Mouse (Mus musculus) ZHBTc4 (cell line): ENCODE data around the gene Tnni2.

Source experiments
- DNase-seq: peaks from one replicate; pipeline ENCODE4 v3.0.0-alpha.2; 2011; ENCODE audit warnings: low read depth, low spot score

The Tnni2 gene

GRCm38 (mm10) chr7:142441585-142441984, at the start of gene Tnni2:
Gene Tnni2 (plus strand): TSS chr7:142441808.
- no peak for DNase-seq

GRCm38 (mm10) chr7:142393191-142393590, 48.4 kb upstream of the Tnni2 start:
- peak; percentile 62 for DNase-seq

GRCm38 (mm10) chr7:142394261-142395190, 47.1 kb upstream of the Tnni2 start:
- DNase-seq: no peak

GRCm38 (mm10) chr7:142395472-142395871, 46.1 kb upstream of the Tnni2 start:
- no peak for DNase-seq

- DNase-seq: no peak
Measured at GRCm38 (mm10) chr7:142396611-142397010, 45.0 kb upstream of the Tnni2 start.

DNA sequence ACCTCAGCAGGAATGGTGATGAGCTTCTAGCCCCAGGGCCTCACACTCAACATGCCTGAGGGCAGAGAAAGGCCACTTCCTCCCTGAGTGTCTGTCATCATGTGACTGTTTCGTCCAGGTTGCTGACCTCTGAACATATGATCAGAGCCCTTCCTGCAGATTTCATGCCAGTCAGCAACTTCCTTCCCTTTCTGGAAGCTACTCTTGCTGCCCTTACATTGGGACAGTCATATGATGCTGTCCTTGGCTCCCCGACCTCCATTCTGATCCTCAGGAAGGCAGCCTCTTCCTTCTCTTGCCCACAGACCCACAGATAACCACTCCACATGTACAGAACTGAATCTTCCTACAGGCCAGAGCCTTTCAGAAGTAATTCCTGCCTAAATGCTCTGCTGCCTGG, 43.6 kb upstream of the Tnni2 start:
- no peak for DNase-seq

DNA sequence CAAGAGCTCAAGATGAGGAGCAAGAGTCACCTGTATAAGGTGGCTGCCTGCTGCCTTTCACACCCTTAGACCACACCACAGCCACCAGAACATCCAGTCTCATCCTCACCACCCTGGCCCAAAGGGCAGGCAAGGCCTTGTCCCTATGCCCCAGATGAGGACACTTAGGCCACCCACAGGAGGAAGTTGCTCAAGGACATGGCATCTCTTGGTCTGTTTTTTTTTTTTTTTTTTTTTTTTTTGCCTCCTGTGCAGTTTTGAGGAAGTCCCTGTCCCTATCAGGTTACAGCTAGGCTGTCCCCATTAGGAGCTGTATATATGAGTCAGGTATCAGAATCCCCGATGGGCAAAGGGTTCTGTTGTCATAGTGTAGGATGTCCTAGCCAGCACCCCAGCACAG, 42.4 kb upstream of the Tnni2 start:
- DNase-seq: no peak

DNA sequence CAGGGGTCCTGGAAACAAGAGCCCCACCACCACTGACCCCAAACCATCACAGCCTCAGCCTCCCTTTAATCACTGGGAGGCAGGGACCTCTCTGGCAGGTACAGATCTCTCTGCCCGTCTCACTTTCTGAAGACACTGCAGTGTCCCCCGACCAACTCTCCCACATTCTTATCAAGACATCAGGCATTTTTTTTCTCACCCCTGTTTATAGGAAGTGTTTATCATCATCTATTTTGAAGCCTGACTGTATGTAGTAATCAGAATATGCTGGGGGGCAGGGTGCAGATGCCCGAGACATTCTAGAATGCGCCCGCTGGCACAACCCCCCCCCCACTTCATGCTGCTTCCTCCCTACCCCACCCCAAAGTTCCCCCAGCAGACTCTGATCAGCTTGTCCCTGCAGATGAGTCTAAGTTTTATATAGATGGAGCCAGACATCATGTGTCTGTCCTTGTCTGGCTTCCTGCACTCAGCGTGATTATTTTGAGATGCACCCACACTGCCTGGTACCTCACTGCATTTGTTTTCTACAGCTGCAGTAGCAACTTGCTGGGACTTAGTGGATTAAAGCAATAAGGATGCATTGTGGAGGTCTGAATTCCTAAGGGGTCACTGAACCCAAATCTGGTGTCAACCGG, 41.4 kb upstream of the Tnni2 start:
- no peak for DNase-seq

- peak; percentile 44 for DNase-seq
Measured at GRCm38 (mm10) chr7:142400750-142401142, 40.9 kb upstream of the Tnni2 start.

DNA sequence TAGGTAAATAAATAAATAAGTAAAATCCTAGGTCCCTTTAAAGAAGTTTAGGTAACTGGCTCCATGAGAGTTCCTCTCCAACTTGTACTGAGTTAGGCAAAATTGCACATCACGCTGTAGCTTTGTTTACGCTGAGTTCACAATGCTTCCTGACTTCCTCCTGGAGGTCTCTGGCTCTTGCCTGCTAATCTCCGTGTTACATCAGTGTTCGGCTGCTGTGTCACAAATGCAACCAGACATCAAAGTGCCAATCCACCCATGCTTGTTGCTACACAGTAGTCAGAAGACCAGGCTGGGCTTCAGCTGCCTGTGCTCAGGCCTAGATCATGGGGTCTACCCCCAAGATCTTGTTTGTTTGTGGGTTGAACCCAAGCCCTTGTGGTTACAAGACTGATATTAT, 38.0 kb upstream of the Tnni2 start:
- DNase-seq: no peak

GRCm38 (mm10) chr7:142405134-142405533, 36.5 kb upstream of the Tnni2 start:
- DNase-seq: peak; percentile 85

GRCm38 (mm10) chr7:142407935-142408334, 33.7 kb upstream of the Tnni2 start:
- no peak for DNase-seq

DNA sequence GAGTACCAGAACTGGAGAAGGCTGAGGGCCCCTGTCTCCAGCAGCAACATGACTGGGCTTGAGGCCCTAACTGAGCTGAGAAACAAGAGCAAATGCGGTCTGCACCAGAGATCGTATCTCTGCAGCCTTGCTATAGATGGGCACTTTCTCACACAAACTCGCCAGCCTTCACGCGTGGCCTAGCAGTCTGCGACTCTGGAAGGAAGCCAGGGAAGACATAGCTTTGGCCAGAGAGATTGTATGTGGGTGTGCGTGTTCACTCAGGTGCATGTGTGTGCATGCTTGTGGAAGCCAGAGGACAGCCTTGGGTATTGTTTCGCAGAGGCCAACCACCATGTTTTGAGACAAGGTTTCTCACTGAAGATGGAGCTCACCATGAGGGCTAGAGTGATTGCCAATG, 32.9 kb upstream of the Tnni2 start:
- DNase-seq: no peak

GRCm38 (mm10) chr7:142409603-142410002, 32.0 kb upstream of the Tnni2 start:
- no peak for DNase-seq

- DNase-seq: no peak
Measured at GRCm38 (mm10) chr7:142413285-142413684, 28.3 kb upstream of the Tnni2 start.

- no peak for DNase-seq
Measured at GRCm38 (mm10) chr7:142415314-142415713, 26.3 kb upstream of the Tnni2 start.

- DNase-seq: no peak
Measured at GRCm38 (mm10) chr7:142416225-142416624, 25.4 kb upstream of the Tnni2 start.

DNA sequence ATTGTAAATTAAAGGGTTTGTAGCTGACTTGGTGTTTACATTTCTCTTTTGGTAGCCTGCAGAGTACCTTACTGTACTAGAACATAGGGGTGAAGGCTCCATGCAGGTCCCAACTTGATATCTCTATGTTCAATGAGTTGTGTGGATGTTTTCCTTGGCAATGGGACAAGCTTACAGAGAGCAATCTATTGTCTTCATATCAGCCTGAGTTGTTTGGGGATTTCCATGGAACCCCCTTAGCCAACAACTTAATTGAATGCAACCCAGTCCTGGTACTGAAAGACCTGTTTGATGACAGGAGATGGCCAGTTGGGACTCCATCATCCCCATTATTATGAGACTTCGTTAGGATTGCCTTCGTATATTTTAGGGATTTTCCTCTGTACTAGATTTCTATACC, 23.6 kb upstream of the Tnni2 start:
- DNase-seq: no peak

DNA sequence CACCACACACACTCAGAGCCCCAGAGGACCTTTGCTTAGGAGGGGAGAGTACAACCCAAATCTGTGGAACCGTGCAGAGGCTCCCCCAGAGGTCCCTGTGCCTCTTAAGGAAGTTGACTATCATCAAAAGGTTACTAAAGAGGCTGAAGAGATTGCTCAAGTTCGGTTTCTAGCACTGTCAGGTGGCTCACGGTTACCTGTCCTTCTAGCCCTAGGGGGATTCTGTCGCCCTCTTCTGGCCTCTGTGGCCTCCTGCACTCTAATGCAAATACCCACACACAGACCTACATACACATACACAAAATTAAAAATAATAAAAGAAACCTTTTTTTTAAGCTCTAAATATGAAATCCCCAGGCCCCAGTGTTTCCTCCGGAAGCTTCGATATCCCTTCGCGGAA, 22.9 kb upstream of the Tnni2 start:
- peak; percentile 46 for DNase-seq

- no peak for DNase-seq
Measured at GRCm38 (mm10) chr7:142419887-142420286, 21.7 kb upstream of the Tnni2 start.

DNA sequence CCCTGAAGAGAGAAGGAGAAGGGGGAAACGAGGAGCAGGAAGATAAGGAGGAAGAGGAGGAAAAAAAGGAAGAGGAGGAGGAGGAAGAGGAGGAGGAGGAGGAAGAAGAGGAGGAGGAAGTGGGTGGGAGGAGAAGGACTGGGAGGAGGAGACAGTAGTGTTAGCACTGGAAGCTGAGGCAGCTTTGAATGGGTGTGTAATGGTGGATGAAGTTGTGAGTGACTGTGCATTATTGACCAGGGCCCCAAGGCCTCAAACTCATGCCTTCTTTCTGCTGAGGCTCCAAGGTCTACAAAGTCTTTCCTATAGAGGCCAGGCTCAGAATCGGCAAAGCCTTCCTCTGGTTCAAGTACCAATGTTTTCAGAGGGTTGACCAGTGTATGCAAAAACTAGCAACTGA, 19.8 kb upstream of the Tnni2 start:
- DNase-seq: no peak

DNA sequence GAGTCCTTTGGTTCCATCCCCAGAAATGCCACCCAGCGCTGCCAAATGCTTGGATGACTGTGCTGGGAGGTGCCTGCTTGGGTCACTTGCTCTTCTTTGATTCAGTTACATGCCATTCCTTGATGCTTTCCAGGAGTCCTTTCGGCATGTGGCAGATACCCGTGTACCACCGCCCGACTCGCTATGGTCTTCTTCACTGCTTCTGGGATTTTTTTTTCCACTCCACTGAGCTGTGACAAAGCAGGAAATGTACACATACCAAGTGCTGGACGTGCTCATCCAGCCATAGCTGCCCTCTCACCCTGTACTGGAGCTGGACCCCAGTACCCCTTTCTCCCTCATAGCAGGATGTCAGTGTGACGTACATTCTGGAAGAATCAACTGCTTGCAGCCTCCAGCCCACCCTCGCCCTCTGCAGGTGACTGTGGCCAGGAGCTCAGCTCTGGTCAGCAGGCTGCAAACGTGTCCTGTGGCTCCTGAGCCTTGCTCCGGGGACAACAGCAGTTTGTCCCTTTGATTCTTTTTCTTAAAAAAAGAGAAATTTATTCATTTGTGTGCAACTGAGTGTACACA, 15.9 kb upstream of the Tnni2 start:
- DNase-seq: no peak

DNA sequence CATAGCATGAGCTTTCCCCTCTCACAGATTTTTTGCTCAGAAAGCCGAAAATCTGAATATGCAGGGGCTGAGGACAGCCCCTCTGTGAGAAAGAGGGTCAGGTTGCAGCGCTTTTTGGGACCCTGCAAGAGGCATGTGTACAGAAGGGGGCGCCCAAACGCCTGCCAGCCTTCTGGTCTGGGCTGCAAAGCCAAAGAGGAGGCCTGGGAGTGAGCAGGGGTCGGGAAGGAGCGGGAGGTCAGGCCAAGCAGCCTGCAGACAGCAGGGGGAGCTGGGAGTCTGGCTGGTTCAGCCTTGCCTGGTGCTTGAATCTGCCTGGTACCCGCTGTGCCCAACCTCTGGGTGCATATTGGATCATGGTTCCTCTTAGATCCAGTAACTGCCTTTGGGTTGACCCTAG, 13.4 kb upstream of the Tnni2 start:
- DNase-seq: peak; percentile 84
